Mouse (Mus musculus): Measurements from ENCODE around the gene Gm10577. TPM values are rescaled to one million over a fixed set of nuclear protein-coding genes. Genes with fewer than 3 reads are reported as not detected.

Gene Gm10577
- polyA plus RNA-seq, 1 experiment from 2014 or later = not detected

DNA sequence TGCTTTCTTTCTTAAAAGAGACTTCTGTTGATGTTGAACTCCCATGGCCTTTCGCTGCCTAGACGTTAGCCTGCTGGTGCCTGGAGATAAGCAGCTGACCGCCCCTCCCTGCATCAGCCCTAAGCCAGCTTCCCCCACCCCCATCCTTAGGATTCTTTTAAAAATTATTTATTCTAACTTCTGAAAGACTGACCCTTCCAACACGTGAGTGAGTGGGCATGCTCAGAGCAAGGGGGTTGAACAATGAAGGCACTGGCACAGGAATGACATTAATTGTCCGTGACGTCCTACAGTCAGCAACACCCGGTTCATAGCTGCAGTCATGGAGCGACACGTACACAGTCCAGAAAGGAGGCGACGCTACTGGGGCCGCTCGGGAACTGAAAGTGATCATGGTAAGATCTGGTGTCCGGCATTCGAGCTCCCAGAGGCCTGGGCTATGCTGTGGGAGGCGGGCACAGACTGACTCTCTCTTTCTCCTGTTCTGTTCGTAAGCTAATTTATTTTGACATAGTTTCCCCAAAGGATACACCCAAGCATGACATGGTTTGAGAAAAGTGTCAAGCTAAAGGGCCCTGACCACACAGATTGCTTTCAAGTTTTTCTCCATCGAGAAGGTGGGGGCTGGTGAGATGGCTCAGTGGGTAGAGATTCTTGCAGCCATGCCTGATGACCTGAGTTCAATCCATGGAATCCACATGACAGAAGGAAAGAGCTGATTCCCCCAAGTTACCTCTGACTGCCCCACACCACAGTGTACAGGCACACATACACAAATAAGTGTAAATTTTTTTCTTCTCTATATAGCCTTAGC is 25.8 kb downstream of the Gm10577 start:
- no peak overlapping the region for H3K4me3 ChIP-seq
- peaks cover 65% of the 10 kb centered on the region for H3K4me1 ChIP-seq (replicated peaks)
- ATAC-seq (ENCODE audit: low FRiP score) = no peak

GRCm38 (mm10) chr4:100992086-100992485 is 28.4 kb downstream of the Gm10577 start:
- H3K4me1 ChIP-seq (replicated peaks) = peaks cover 65% of the 10 kb centered on the region
- no peaks in the 10 kb centered on the region for H3K9me3 ChIP-seq
- H3K27ac ChIP-seq = 0 out of 2 replicates have a peak overlapping the region, but pooled peaks have one; percentile 13
- H3K9ac ChIP-seq = no peak overlapping the region
- no peaks in the 10 kb centered on the region for H3K27me3 ChIP-seq
- ATAC-seq (ENCODE audit: low FRiP score) = no peak
- peaks cover 47% of the 10 kb centered on the region for H3K36me3 ChIP-seq
- no peak overlapping the region for H3K4me3 ChIP-seq
- 87% methylated on average over 6 of the region's 6 CpGs for WGBS
- H3K4me2 ChIP-seq = no peak overlapping the region

More for the DNA sequence above, 25.8 kb downstream of the Gm10577 start:
- H3K36me3 ChIP-seq = peaks cover 36% of the 10 kb centered on the region
- H3K9me3 ChIP-seq = no peaks in the 10 kb centered on the region
- H3K27ac ChIP-seq = peak overlapping the region; percentile 55; the same call in 1 of the 2 replicates
- WGBS = 47% methylated on average over 18 of the region's 18 CpGs
- H3K27me3 ChIP-seq = no peaks in the 10 kb centered on the region
- no peak overlapping the region; the same call in 1 of the 2 replicates for H3K9ac ChIP-seq
- H3K4me2 ChIP-seq = no peak overlapping the region

GRCm38 (mm10) chr4:100990996-100991395 is 29.5 kb downstream of the Gm10577 start:
- no peaks in the 10 kb centered on the region for H3K27me3 ChIP-seq
- H3K4me2 ChIP-seq = no peak overlapping the region
- H3K36me3 ChIP-seq = peaks cover 56% of the 10 kb centered on the region
- peak; percentile 61 for ATAC-seq (ENCODE audit: low FRiP score)
- no peak overlapping the region for H3K4me3 ChIP-seq
- no peak overlapping the region for H3K9ac ChIP-seq
- peaks cover 56% of the 10 kb centered on the region for H3K4me1 ChIP-seq (replicated peaks)
- H3K27ac ChIP-seq = peak overlapping the region; percentile 75
- WGBS = 22% methylated on average over 4 of the region's 4 CpGs
- H3K9me3 ChIP-seq = no peaks in the 10 kb centered on the region

DNA sequence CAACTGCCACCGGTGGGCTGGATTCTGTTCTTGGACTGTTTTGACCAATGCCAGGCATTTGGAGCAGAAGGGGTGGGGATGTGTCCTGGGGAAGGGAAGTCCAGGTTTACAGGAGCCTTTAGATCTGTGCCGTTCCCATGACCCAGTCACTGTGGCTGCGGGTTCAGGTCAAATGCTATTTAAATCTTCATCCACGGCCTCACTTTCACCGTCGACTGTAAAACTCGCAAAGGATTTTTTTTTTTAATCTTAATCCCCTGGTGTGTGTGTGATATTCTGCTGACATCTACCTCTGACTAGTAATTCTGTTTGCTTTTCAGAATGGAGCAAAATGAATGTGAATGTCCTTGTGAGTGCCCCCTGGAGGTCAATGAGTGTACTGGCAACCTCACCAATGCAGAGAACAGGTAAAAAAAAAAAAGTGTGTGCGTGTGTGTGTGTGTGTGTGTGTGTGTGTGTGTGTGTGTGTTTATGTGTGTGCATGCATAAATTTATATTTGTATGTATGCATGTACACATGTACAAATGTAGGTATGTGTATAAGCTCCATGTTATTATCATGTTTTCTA is 32.2 kb downstream of the Gm10577 start:
- Histone ChIP-seq H3K4me3 (no peak overlapping the region), H3K27ac (no peak overlapping the region), H3K4me2 (no peak overlapping the region), H3K4me1 (replicated peaks) (peaks cover 34% of the 10 kb centered on the region), H3K9ac (no peak overlapping the region), H3K9me3 (no peaks in the 10 kb centered on the region), H3K27me3 (no peaks in the 10 kb centered on the region), H3K36me3 (peaks cover 59% of the 10 kb centered on the region)
- 81% methylated on average over 8 of the region's 8 CpGs for WGBS
- ATAC-seq (ENCODE audit: low FRiP score) = no peak

- ATAC-seq (ENCODE audit: low FRiP score) = no peak
- Histone ChIP-seq H3K4me1 (replicated peaks) (peaks cover 23% of the 10 kb centered on the region), H3K27ac (no peak overlapping the region), H3K9me3 (no peaks in the 10 kb centered on the region), H3K4me2 (no peak overlapping the region), H3K9ac (no peak overlapping the region), H3K4me3 (no peak overlapping the region), H3K36me3 (peaks cover 51% of the 10 kb centered on the region), H3K27me3 (no peaks in the 10 kb centered on the region)
- 92% methylated on average over 1 of the region's 1 CpGs for WGBS
Measured at GRCm38 (mm10) chr4:100987187-100987586, 33.3 kb downstream of the Gm10577 start.

GRCm38 (mm10) chr4:100977522-100977921 is 43.0 kb downstream of the Gm10577 start:
- Histone ChIP-seq H3K27me3 (no peaks in the 10 kb centered on the region), H3K9ac (no peak overlapping the region), H3K36me3 (peaks cover 15% of the 10 kb centered on the region), H3K4me1 (replicated peaks) (peaks cover 17% of the 10 kb centered on the region), H3K4me2 (no peak overlapping the region), H3K9me3 (no peaks in the 10 kb centered on the region), H3K27ac (no peak overlapping the region), H3K4me3 (no peak overlapping the region)
- 87% methylated on average over 7 of the region's 7 CpGs for WGBS
- no peak for ATAC-seq (ENCODE audit: low FRiP score)

- Histone ChIP-seq H3K36me3 (peaks cover 15% of the 10 kb centered on the region), H3K27ac (peak overlapping the region; percentile 82), H3K4me1 (replicated peaks) (peaks cover 17% of the 10 kb centered on the region), H3K4me2 (no peak overlapping the region; the same call in 1 of the 2 replicates), H3K4me3 (no peak overlapping the region), H3K27me3 (no peaks in the 10 kb centered on the region), H3K9me3 (no peaks in the 10 kb centered on the region), H3K9ac (no peak overlapping the region)
- 16% methylated on average over 14 of the region's 14 CpGs for WGBS
- peak; percentile 64 for ATAC-seq (ENCODE audit: low FRiP score)
Measured at GRCm38 (mm10) chr4:100974455-100975035, 46.0 kb downstream of the Gm10577 start.

DNA sequence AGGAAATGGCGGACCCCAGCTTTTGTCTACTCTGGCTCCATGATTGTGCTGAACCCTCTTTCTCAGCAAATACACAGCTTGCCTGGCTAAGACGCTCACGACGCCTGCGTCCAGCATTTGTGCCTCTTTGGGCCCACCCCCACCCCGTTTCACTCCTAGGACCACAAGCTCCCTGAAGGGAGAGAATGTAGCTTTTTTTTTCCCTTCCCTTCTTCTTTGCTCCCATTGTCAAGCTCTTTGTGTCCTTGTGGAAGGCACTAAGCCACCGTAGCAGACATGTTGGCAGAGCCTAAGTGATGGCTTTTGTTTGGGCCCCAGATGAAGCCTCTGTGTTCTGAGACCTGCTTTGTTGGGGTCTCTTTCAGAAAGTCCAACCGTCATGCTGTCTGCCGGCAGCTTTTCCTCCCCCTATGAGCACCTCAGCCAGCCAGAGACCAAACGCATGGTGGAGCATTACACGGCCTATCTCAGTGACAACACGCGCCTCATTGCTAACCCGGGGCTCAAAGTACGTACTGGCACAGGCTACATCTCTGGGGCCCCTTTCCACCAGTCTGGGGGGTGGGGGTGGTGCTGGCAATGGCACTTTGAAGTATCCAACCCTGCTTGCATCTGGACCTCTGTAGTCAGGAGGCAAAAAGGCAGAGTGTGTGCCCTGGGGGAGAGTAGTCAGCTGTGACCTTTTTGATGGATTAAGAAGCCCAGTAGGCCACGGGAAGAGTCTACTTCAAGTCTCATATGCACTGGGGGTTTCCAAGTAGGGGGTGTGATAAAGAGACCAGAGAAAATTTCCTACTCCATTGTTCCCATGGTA is 46.6 kb downstream of the Gm10577 start:
- Histone ChIP-seq H3K36me3 (peaks cover 20% of the 10 kb centered on the region), H3K27me3 (no peaks in the 10 kb centered on the region), H3K9me3 (no peaks in the 10 kb centered on the region), H3K27ac (peak overlapping the region; percentile 82), H3K4me1 (replicated peaks) (peaks cover 17% of the 10 kb centered on the region), H3K9ac (no peak overlapping the region), H3K4me3 (no peak overlapping the region), H3K4me2 (no peak overlapping the region; the same call in 1 of the 2 replicates)
- WGBS = 15% methylated on average over 16 of the region's 16 CpGs
- ATAC-seq (ENCODE audit: low FRiP score) = peak; percentile 91

Other genes with a start within 250 kb of the Gm10577 start
- gene Cachd1, start 244.0 kb downstream of the Gm10577 start, polyA plus RNA-seq (2015; fragmentation: Nextera tagmentation; extraction: Ambion mirVana) = 16.7 and 21.7 TPM in 2 replicates
- gene Raver2, start 48.3 kb upstream of the Gm10577 start, polyA plus RNA-seq (2015; fragmentation: Nextera tagmentation; extraction: Ambion mirVana) = 5.0 and 5.9 TPM in 2 replicates
- 63.4 and 66.3 TPM in 2 replicates for gene Jak1, start 244.6 kb upstream of the Gm10577 start, polyA plus RNA-seq (2015; fragmentation: Nextera tagmentation; extraction: Ambion mirVana)